Mouse (Mus musculus) embryonic fibroblast, embryonic 13.5 days (primary cell): ENCODE results near the gene Csmd2.

Experiments used
- CTCF ChIP-seq: IDR thresholded peaks from 2 replicates; pipeline ENCODE4 v1.5.1; 2011; ENCODE audit warnings: mild to moderate bottlenecking, control low read depth, low read length, moderate library complexity, borderline replicate concordance; ENCODE audit not compliant: insufficient read depth
- POLR2A ChIP-seq: IDR thresholded peaks from 2 replicates; pipeline ENCODE4 v1.6.1; 2011; ENCODE audit warnings: low read depth, mild to moderate bottlenecking, control low read depth, low read length, moderate library complexity

DNA sequence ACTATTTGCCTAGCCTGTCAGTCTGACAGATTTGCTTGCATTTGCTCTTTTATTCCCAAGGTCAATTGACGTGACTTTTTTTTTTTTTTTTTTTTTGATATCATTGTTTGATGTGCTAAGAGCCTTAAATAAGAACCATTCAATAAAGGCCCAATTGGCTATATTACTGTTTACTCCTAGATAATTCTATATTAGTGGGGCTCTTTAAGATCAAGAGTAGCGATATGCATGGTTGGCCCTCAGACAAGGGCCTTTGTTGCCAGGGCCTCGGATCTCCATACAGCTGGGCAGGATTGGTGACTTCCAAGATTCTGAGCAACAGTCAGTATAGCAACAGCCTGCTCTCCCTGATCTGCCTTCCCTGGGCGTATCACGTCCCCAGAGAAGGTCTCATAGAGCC is 112.9 kb downstream of the Csmd2 start:
- no peak for TF ChIP-seq POLR2A
- no peak for TF ChIP-seq CTCF
